Mouse (Mus musculus) heart, postnatal 10 days (tissue): Measurements from ENCODE around the gene Stx1b. TPM values are rescaled to one million over a fixed set of nuclear protein-coding genes. Genes with fewer than 3 reads are reported as not detected.
A peak's percentile ranks its signal among the peaks of the same experiment; 100 is the strongest.
"Not testable (repeated sequence)": the region's sequence is repeated elsewhere in the genome, so short reads cannot be mapped to it uniquely, and the experiment has no call there.

Experiments
- DNase-seq, 2 experiments: peaks; one replicate each; pipeline ENCODE4 v3.0.0; 2021
- intact Hi-C: fragments of 180-260 bp; cut with DNase I; formaldehyde crosslinking; loops from one replicate; pipeline ENCODE4 v1.15.1; 2025
- total RNA-seq, 2 experiments: library from RNA; stranded (reverse); gene quantifications; 2 replicates each; pipeline ENCODE4 v1.2.3; 2021

The Stx1b gene
- 1 to 10 TPM in 1 of 2 experiments, under 1 TPM in 1; 0.89 to 1.7 TPM for total RNA-seq

- intact Hi-C loops: no loop called here
- peak; percentile 20 to 38 for DNase-seq
Observed at GRCm38 (mm10) chr7:127824176-127824871, at the start of gene Stx1b, which contains the start of gene Stx4a. Gene Stx1b (minus strand): TSS chr7:127824549. Gene Stx4a (plus strand): TSS chr7:127824294.

GRCm38 (mm10) chr7:127870136-127870821 is 45.9 kb upstream of the Stx1b start:
- intact Hi-C loops: no loop called here
- DNase-seq: no peak

GRCm38 (mm10) chr7:127869149-127869810 is 44.9 kb upstream of the Stx1b start:
- intact Hi-C loops: no loop called here
- peak; percentile 74 to 75 for DNase-seq

- intact Hi-C loops: no loop called here
- DNase-seq: no peak
Observed at GRCm38 (mm10) chr7:127867641-127868040, 43.3 kb upstream of the Stx1b start.

GRCm38 (mm10) chr7:127866434-127866833 is 42.1 kb upstream of the Stx1b start:
- intact Hi-C loops: no loop called here
- DNase-seq: no peak

GRCm38 (mm10) chr7:127858258-127858657 is 33.9 kb upstream of the Stx1b start:
- intact Hi-C loops: no loop called here
- DNase-seq: no peak

- intact Hi-C loops: no loop called here
- DNase-seq: no peak
Observed at GRCm38 (mm10) chr7:127850906-127851305, 26.6 kb upstream of the Stx1b start.

- peak in 1 of 2 experiments; percentile 10 for DNase-seq
- intact Hi-C loops: no loop called here
Observed at GRCm38 (mm10) chr7:127849973-127850875, 25.9 kb upstream of the Stx1b start.

GRCm38 (mm10) chr7:127842001-127842718 is 17.8 kb upstream of the Stx1b start:
- peak; percentile 84 to 88 for DNase-seq
- intact Hi-C loops: loop anchor here (2.0 to 5.0 kb wide), 3 partner anchors 27 to 65 kb away; partner anchors contain the start of gene Setd1a

- DNase-seq: peak; percentile 96
- intact Hi-C loops: loop anchor here (2.0 to 5.0 kb wide), 2 partner anchors 41 to 64 kb away; partner anchors contain the start of genes Hsd3b7 and Setd1a
Observed at GRCm38 (mm10) chr7:127841340-127842000, 17.1 kb upstream of the Stx1b start.

- no peak for DNase-seq
- intact Hi-C loops: loop anchor here (2.0 to 5.0 kb wide), 2 partner anchors 40 to 64 kb away; partner anchors contain the start of genes Hsd3b7 and Setd1a
Observed at GRCm38 (mm10) chr7:127840886-127841285, 16.5 kb upstream of the Stx1b start.

GRCm38 (mm10) chr7:127840031-127840430 is 15.7 kb upstream of the Stx1b start:
- not testable (repeated sequence) for DNase-seq
- intact Hi-C loops: loop anchor here (2.0 to 5.0 kb wide), 2 partner anchors 39 to 63 kb away; partner anchors contain the start of genes Hsd3b7 and Setd1a

GRCm38 (mm10) chr7:127837878-127838277 is 13.5 kb upstream of the Stx1b start:
- intact Hi-C loops, DNase-seq: not testable (repeated sequence)

- DNase-seq: no peak
- intact Hi-C loops: no loop called here
Observed at GRCm38 (mm10) chr7:127837473-127837872, 13.1 kb upstream of the Stx1b start.

GRCm38 (mm10) chr7:127835550-127835949 is 11.2 kb upstream of the Stx1b start:
- intact Hi-C loops: no loop called here
- DNase-seq: no peak

GRCm38 (mm10) chr7:127823236-127824171 is 845 bp downstream of the Stx1b start:
- DNase-seq: no peak
- intact Hi-C loops: no loop called here

GRCm38 (mm10) chr7:127822494-127822893 is 1.9 kb downstream of the Stx1b start:
- intact Hi-C loops: no loop called here
- DNase-seq: no peak
